11 mouse cellular contexts compared by ENCODE assay signal in the genomic region with DNA sequence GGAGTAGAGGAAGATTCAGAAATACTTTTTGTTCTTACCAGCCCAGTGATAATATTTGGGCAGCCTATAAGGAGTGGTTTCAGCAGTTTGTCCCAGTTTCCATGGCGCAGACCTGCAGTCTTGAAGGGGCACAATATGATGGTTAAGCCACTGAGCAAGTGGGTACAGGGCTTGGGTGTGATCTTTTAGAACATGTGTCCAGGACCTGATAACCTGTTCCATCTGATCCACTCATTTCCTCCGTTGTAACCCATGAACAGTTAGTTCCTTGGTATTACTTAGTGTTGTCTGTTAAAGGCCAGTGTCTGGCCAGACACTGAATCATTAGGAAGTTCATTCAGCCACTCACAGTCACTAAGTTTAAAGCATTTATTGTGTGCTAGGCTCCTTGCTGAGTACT.
"Had no signal": no experiment of that assay in that cellular context is flagged by ENCODE, and none has a peak within 500 bp of the region (broad histone marks: within the 10 kb centered on the region; RNA-seq: fewer than 3 reads in every experiment).

No protein-coding gene starts in this region.

- H3K9me3 ChIP-seq: intestine, embryonic 15.5 days; kidney, embryonic 15.5 days; limb, embryonic 12.5 days; lung, embryonic 15.5 days; midbrain, embryonic 13.5 days; neural tube, embryonic 12.5 days had no signal

- H3K27me3 ChIP-seq: intestine, embryonic 15.5 days; kidney, embryonic 15.5 days; limb, embryonic 12.5 days; lung, embryonic 15.5 days; midbrain, embryonic 13.5 days; neural tube, embryonic 12.5 days had no signal

- H3K4me3 ChIP-seq: intestine, embryonic 15.5 days; kidney, embryonic 15.5 days; limb, embryonic 12.5 days; lung, embryonic 15.5 days; midbrain, embryonic 13.5 days; myocyte; neural tube, embryonic 12.5 days had no signal

- ATAC-seq: intestine, embryonic 15.5 days; midbrain, embryonic 13.5 days had no signal

- DNase-seq: kidney, adult 2 months; kidney, postnatal 14 days; lung, postnatal 14 days; thymus, postnatal 36 days had no signal

- H3K4me1 ChIP-seq: intestine, embryonic 15.5 days; kidney, embryonic 15.5 days; limb, embryonic 12.5 days; midbrain, embryonic 13.5 days; neural tube, embryonic 12.5 days had no signal

- H3K9ac ChIP-seq: intestine, embryonic 15.5 days; kidney, embryonic 15.5 days; limb, embryonic 12.5 days; lung, embryonic 15.5 days; midbrain, embryonic 13.5 days; neural tube, embryonic 12.5 days had no signal

- H3K27ac ChIP-seq: intestine, embryonic 15.5 days; kidney, embryonic 15.5 days; limb, embryonic 12.5 days; lung, embryonic 15.5 days; midbrain, embryonic 13.5 days; neural tube, embryonic 12.5 days had no signal

- H3K4me2 ChIP-seq: intestine, embryonic 15.5 days; kidney, embryonic 15.5 days; limb, embryonic 12.5 days; lung, embryonic 15.5 days; midbrain, embryonic 13.5 days; neural tube, embryonic 12.5 days had no signal

- H3K36me3 ChIP-seq: intestine, embryonic 15.5 days; lung, embryonic 15.5 days had no signal
